Mouse (Mus musculus) CH12.LX (cell line): Measurements from ENCODE around the gene Gm11555.

Source experiments
- KAT2A ChIP-seq: IDR thresholded peaks from 2 replicates; pipeline ENCODE4 v1.6.1; 2012; ENCODE audit warnings: low read length, improper control_type of control experiment, inconsistent platforms; ENCODE audit not compliant: insufficient replicate concordance
- MAX ChIP-seq: IDR thresholded peaks from 2 replicates; pipeline ENCODE4 v1.6.1; 2011; ENCODE audit warnings: low read length, improper control_type of control experiment
- MYC ChIP-seq: IDR thresholded peaks from 2 replicates; pipeline ENCODE4 v1.6.1; 2011; ENCODE audit warnings: low read depth, mild to moderate bottlenecking, improper control_type of control experiment, low read length
- POLR2A ChIP-seq: IDR thresholded peaks from 2 replicates; pipeline ENCODE4 v1.6.1; 2011; ENCODE audit warnings: low read depth, mild to moderate bottlenecking, improper control_type of control experiment, low read length
- ZMIZ1 ChIP-seq: IDR thresholded peaks from 2 replicates; pipeline ENCODE4 v1.6.1; 2012; ENCODE audit warnings: low read depth, mild to moderate bottlenecking, inconsistent platforms, low read length, improper control_type of control experiment

- TF ChIP-seq POLR2A (no peak), MAX (no peak), KAT2A (no peak), MYC (no peak), ZMIZ1 (no peak)
Measured at GRCm38 (mm10) chr11:99665860-99666259, 15.8 kb upstream of the Gm11555 start, which contains the start of gene Krtap4-6.
